Mouse (Mus musculus): ENCODE measurements around the gene 2010111I01Rik. TPM values are rescaled to one million over a fixed set of nuclear protein-coding genes. Genes with fewer than 3 reads are reported as not detected.

Gene 2010111I01Rik
- polyA plus RNA-seq, 1 experiment: 144 TPM

GRCm38 (mm10) chr13:63246332-63246940, 281.7 kb downstream of the 2010111I01Rik start:
- TF ChIP-seq E2F4 (IDR thresholded peaks at IDR 0.05; ENCODE audit: insufficient read depth) (no peak), SRF (IDR thresholded peaks at IDR 0.05; ENCODE audit: control insufficient read depth, insufficient read length, low read depth) (peak; percentile 27), POLR2A (IDR thresholded peaks at IDR 0.05; ENCODE audit: insufficient read length, low read depth) (no peak), MYOD1 (IDR thresholded peaks at IDR 0.05; ENCODE audit: control insufficient read depth in 1 of 3, insufficient read length in 2 of 3, low read depth in 2 of 3) (no peak), REST (IDR thresholded peaks at IDR 0.05; ENCODE audit: insufficient read depth, insufficient read length) (no peak), POLR2AphosphoS2 (IDR thresholded peaks at IDR 0.05; ENCODE audit: insufficient read length, low read depth) (peak; percentile 23)
- Histone ChIP-seq H3K4me2 (ENCODE audit: low read depth) (peak overlapping the region; percentile 99), H3K4me3 (peak overlapping the region; percentile 86), H3K27me3 (ENCODE audit: control insufficient read depth, insufficient read depth, insufficient read length) (no peaks in the 10 kb centered on the region), H3K36me3 (ENCODE audit: control insufficient read depth, insufficient read depth) (peaks cover 21% of the 10 kb centered on the region), H3K79me2 (ENCODE audit: control insufficient read depth, insufficient read depth) (peaks cover 99% of the 10 kb centered on the region), H3ac (ENCODE audit: control insufficient read depth, insufficient read length) (no peak overlapping the region)

DNA sequence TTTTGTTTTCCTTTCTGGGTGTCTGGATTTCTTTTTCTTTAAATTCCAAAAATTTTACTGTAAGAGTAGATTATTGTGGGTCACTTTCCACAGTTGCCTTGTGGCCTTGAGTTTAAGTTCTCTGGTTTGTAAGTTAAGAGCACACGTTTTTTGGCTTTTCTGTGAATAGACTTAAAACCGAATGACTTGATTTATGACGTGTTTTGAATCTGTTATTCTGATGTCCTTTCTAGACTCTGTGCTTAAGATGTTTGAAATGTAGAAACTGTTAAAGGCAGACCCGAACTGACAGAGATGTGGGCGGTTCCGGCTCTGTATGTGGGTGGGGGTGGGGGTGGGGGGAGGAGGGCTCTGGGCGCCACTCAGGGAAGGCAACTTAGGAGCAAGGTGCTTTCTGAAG, 282.3 kb downstream of the 2010111I01Rik start:
- Histone ChIP-seq H3K4me3 (peak overlapping the region; percentile 86), H3K79me2 (ENCODE audit: control insufficient read depth, insufficient read depth) (peaks cover 99% of the 10 kb centered on the region), H3K4me2 (ENCODE audit: low read depth) (peak overlapping the region; percentile 99), H3K27me3 (ENCODE audit: control insufficient read depth, insufficient read depth, insufficient read length) (no peaks in the 10 kb centered on the region), H3ac (ENCODE audit: control insufficient read depth, insufficient read length) (no peak overlapping the region), H3K36me3 (ENCODE audit: control insufficient read depth, insufficient read depth) (peaks cover 22% of the 10 kb centered on the region)
- no peak for TF ChIP-seq CEBPB (IDR thresholded peaks at IDR 0.05; ENCODE audit: insufficient read depth, poor library complexity, severe bottlenecking)
- no peak for TF ChIP-seq E2F4 (IDR thresholded peaks at IDR 0.05; ENCODE audit: insufficient read depth)

- Histone ChIP-seq H3K36me3 (ENCODE audit: control insufficient read depth, insufficient read depth) (peaks cover 20% of the 10 kb centered on the region), H3K4me3 (peak overlapping the region; percentile 86), H3ac (ENCODE audit: control insufficient read depth, insufficient read length) (no peak overlapping the region), H3K27me3 (ENCODE audit: control insufficient read depth, insufficient read depth, insufficient read length) (no peaks in the 10 kb centered on the region), H3K79me2 (ENCODE audit: control insufficient read depth, insufficient read depth) (peaks cover 99% of the 10 kb centered on the region), H3K4me2 (ENCODE audit: low read depth) (peak overlapping the region; percentile 99)
- TF ChIP-seq USF1 (IDR thresholded peaks at IDR 0.05; ENCODE audit: low read depth): no peak
- TF ChIP-seq E2F4 (IDR thresholded peaks at IDR 0.05; ENCODE audit: insufficient read depth): no peak
- TF ChIP-seq POLR2AphosphoS2 (IDR thresholded peaks at IDR 0.05; ENCODE audit: insufficient read length, low read depth): peak; percentile 44
- TF ChIP-seq TCF3 (IDR thresholded peaks at IDR 0.05; ENCODE audit: insufficient read length, low read depth): no peak
- no peak for TF ChIP-seq REST (IDR thresholded peaks at IDR 0.05; ENCODE audit: insufficient read depth, insufficient read length)
- no peak for TF ChIP-seq SRF (IDR thresholded peaks at IDR 0.05; ENCODE audit: control insufficient read depth, insufficient read length, low read depth)
- peak; percentile 37 for TF ChIP-seq POLR2A (IDR thresholded peaks at IDR 0.05; ENCODE audit: insufficient read length, low read depth)
These were observed 282.9 kb downstream of the 2010111I01Rik start for GRCm38 (mm10) chr13:63247631-63248030.

DNA sequence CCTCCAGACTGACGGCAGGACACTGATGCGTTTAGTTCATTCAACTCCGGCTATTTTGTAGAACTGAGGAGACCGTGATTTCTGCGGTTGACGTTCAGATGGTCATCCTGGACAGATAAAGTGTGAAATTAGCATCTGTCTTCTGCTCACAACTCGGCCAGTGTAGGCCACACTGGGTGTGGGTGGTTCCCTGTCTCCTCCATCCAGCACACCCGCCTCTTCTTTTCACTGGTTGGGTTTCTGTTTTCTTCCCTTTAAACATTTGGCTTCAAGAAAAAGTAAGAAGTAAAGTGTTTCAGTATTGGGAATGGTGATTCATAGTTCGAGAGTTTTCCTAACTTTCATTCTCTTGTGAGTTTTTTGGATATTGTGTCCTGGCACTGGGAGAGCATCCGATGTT, 283.6 kb downstream of the 2010111I01Rik start:
- H3K36me3 ChIP-seq (ENCODE audit: control insufficient read depth, insufficient read depth): peaks cover 20% of the 10 kb centered on the region
- H3K79me2 ChIP-seq (ENCODE audit: control insufficient read depth, insufficient read depth): peaks cover 99% of the 10 kb centered on the region
- peak overlapping the region; percentile 86 for H3K4me3 ChIP-seq
- H3ac ChIP-seq (ENCODE audit: control insufficient read depth, insufficient read length): no peak overlapping the region
- peak overlapping the region; percentile 99 for H3K4me2 ChIP-seq (ENCODE audit: low read depth)
- no peaks in the 10 kb centered on the region for H3K27me3 ChIP-seq (ENCODE audit: control insufficient read depth, insufficient read depth, insufficient read length)
- TF ChIP-seq POLR2AphosphoS2 (IDR thresholded peaks at IDR 0.05; ENCODE audit: insufficient read length, low read depth): peak; percentile 71
- TF ChIP-seq POLR2A (IDR thresholded peaks at IDR 0.05; ENCODE audit: insufficient read length, low read depth): peak; percentile 18
- no peak for TF ChIP-seq TCF3 (IDR thresholded peaks at IDR 0.05; ENCODE audit: insufficient read length, low read depth)
- peak in 1 of 3 experiments; percentile 9 for TF ChIP-seq MYOD1 (IDR thresholded peaks at IDR 0.05; ENCODE audit: control insufficient read depth in 1 of 3, insufficient read length in 2 of 3, low read depth in 2 of 3)

GRCm38 (mm10) chr13:63249171-63249570, 284.5 kb downstream of the 2010111I01Rik start:
- Histone ChIP-seq H3ac (ENCODE audit: control insufficient read depth, insufficient read length) (no peak overlapping the region), H3K36me3 (ENCODE audit: control insufficient read depth, insufficient read depth) (peaks cover 20% of the 10 kb centered on the region), H3K27me3 (ENCODE audit: control insufficient read depth, insufficient read depth, insufficient read length) (no peaks in the 10 kb centered on the region), H3K4me3 (peak overlapping the region; percentile 86), H3K4me2 (ENCODE audit: low read depth) (peak overlapping the region; percentile 99), H3K79me2 (ENCODE audit: control insufficient read depth, insufficient read depth) (peaks cover 99% of the 10 kb centered on the region)
- TF ChIP-seq E2F4 (IDR thresholded peaks at IDR 0.05; ENCODE audit: insufficient read depth) (no peak), MYOG (IDR thresholded peaks at IDR 0.05; ENCODE audit: control insufficient read depth in 1 of 3, insufficient read depth in 1 of 3, insufficient read length in 2 of 3, low read depth in 2 of 3) (no peak), CEBPB (IDR thresholded peaks at IDR 0.05; ENCODE audit: insufficient read depth, poor library complexity, severe bottlenecking) (no peak), POLR2A (IDR thresholded peaks at IDR 0.05; ENCODE audit: insufficient read length, low read depth) (peak; percentile 23), SRF (IDR thresholded peaks at IDR 0.05; ENCODE audit: control insufficient read depth, insufficient read length, low read depth) (no peak), TCF12 (IDR thresholded peaks at IDR 0.05; ENCODE audit: insufficient read depth, poor library complexity, severe bottlenecking) (no peak), POLR2AphosphoS2 (IDR thresholded peaks at IDR 0.05; ENCODE audit: insufficient read length, low read depth) (peak; percentile 12)
